Mouse (Mus musculus): ENCODE data around the gene Ryk. TPM values are rescaled to one million over a fixed set of nuclear protein-coding genes. Genes with fewer than 3 reads are reported as not detected.

The Ryk gene
- polyA plus RNA-seq, 1 experiment = 42.7 TPM

- 79% methylated on average over 5 of the region's 5 CpGs for WGBS
- Histone ChIP-seq H3K4me3 (ENCODE audit: insufficient read depth, low read depth, low read length) (no peak overlapping the region), H3K27ac (ENCODE audit: insufficient read depth, low read depth, low read length) (no peak overlapping the region), H3K36me3 (ENCODE audit: control insufficient read depth, insufficient read depth, low read length) (no peaks in the 10 kb centered on the region), H3K4me1 (ENCODE audit: control insufficient read depth, insufficient read depth, low read length) (no peaks in the 10 kb centered on the region), H3K27me3 (replicated peaks; ENCODE audit: control insufficient read depth, insufficient read depth, low read length) (no peaks in the 10 kb centered on the region)
- no peak for TF ChIP-seq POLR2A (IDR thresholded peaks at IDR 0.05; ENCODE audit: low read depth, low read length)
- no peak for TF ChIP-seq CTCF (conservative IDR thresholded peaks at IDR 0.05; ENCODE audit: insufficient read depth, insufficient read length, low read depth, low read length)
- DNase-seq = no peak
Observed at GRCm38 (mm10) chr9:102811192-102811591, 23.5 kb upstream of the Ryk start.

- no peak overlapping the region for H3K4me3 ChIP-seq (ENCODE audit: insufficient read depth, low read depth, low read length)
- H3K36me3 ChIP-seq (ENCODE audit: control insufficient read depth, insufficient read depth, low read length) = no peaks in the 10 kb centered on the region
- H3K27me3 ChIP-seq (replicated peaks; ENCODE audit: control insufficient read depth, insufficient read depth, low read length) = no peaks in the 10 kb centered on the region
- TF ChIP-seq POLR2A (IDR thresholded peaks at IDR 0.05; ENCODE audit: low read depth, low read length) (no peak), CTCF (conservative IDR thresholded peaks at IDR 0.05; ENCODE audit: insufficient read depth, insufficient read length, low read depth, low read length) (no peak)
- no peak for DNase-seq
- H3K27ac ChIP-seq (ENCODE audit: insufficient read depth, low read depth, low read length) = no peak overlapping the region
- H3K4me1 ChIP-seq (ENCODE audit: control insufficient read depth, insufficient read depth, low read length) = no peaks in the 10 kb centered on the region
Observed at GRCm38 (mm10) chr9:102818228-102818627, 16.5 kb upstream of the Ryk start.

DNA sequence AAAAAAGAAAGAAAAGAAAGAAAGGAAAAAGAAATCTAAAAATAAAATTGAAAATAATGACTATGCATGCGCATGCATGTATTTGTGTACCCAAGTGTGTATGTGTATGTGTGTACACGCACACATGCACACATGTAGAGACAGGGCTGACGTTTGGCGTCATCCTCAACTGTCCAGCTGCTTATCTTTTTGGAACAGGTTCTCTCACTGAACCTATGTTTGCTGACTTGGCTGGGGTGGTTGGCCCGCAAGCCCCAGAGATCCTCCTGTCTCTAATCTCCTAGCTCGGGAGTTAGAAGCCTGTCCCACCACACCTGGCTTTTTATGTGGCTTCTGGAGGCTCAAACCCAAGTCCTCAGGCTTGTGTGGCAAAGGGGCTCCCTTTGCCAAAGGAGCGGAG, 6.1 kb upstream of the Ryk start:
- TF ChIP-seq POLR2A (IDR thresholded peaks at IDR 0.05; ENCODE audit: low read depth, low read length) = no peak
- TF ChIP-seq CTCF (conservative IDR thresholded peaks at IDR 0.05; ENCODE audit: insufficient read depth, insufficient read length, low read depth, low read length) = no peak
- Histone ChIP-seq H3K27ac (ENCODE audit: insufficient read depth, low read depth, low read length) (no peak overlapping the region), H3K27me3 (replicated peaks; ENCODE audit: control insufficient read depth, insufficient read depth, low read length) (no peaks in the 10 kb centered on the region), H3K36me3 (ENCODE audit: control insufficient read depth, insufficient read depth, low read length) (no peaks in the 10 kb centered on the region), H3K4me1 (ENCODE audit: control insufficient read depth, insufficient read depth, low read length) (no peaks in the 10 kb centered on the region), H3K4me3 (ENCODE audit: insufficient read depth, low read depth, low read length) (no peak overlapping the region)
- DNase-seq = no peak
- WGBS = 93% methylated on average over 7 of the region's 7 CpGs

GRCm38 (mm10) chr9:102831541-102831940, 3.2 kb upstream of the Ryk start:
- H3K4me3 ChIP-seq (ENCODE audit: insufficient read depth, low read depth, low read length) = no peak overlapping the region
- H3K27me3 ChIP-seq (replicated peaks; ENCODE audit: control insufficient read depth, insufficient read depth, low read length) = no peaks in the 10 kb centered on the region
- no peak for DNase-seq
- H3K36me3 ChIP-seq (ENCODE audit: control insufficient read depth, insufficient read depth, low read length) = no peaks in the 10 kb centered on the region
- peaks cover 2% of the 10 kb centered on the region; the same call in 1 of the 2 replicates for H3K4me1 ChIP-seq (ENCODE audit: control insufficient read depth, insufficient read depth, low read length)
- 96% methylated on average over 4 of the region's 4 CpGs for WGBS
- TF ChIP-seq POLR2A (IDR thresholded peaks at IDR 0.05; ENCODE audit: low read depth, low read length) (no peak), CTCF (conservative IDR thresholded peaks at IDR 0.05; ENCODE audit: insufficient read depth, insufficient read length, low read depth, low read length) (no peak)
- H3K27ac ChIP-seq (ENCODE audit: insufficient read depth, low read depth, low read length) = no peak overlapping the region

DNA sequence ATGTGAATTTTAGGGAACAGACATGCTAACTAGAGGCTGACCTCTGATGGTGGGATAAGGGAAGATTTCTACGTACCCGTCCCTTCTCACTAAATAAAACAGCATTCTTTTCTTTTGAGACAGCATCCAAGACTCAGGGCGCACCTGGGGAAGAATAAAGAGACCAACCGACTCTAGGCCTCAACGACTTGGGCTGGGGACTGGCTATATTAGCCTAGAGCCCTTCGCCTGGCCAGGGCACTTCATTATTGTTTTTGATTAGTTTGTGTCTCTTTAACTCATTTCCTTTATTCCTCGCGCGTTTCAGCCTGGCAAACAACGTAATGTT, 339 bp upstream of the Ryk start:
- H3K4me1 ChIP-seq (ENCODE audit: control insufficient read depth, insufficient read depth, low read length) = peaks cover 6% of the 10 kb centered on the region; the same call in 1 of the 2 replicates
- peak overlapping the region; percentile 85 for H3K4me3 ChIP-seq (ENCODE audit: insufficient read depth, low read depth, low read length)
- no peak for DNase-seq
- no peaks in the 10 kb centered on the region for H3K27me3 ChIP-seq (replicated peaks; ENCODE audit: control insufficient read depth, insufficient read depth, low read length)
- peak overlapping the region; percentile 81; the same call in 1 of the 2 replicates for H3K27ac ChIP-seq (ENCODE audit: insufficient read depth, low read depth, low read length)
- no peak for TF ChIP-seq POLR2A (IDR thresholded peaks at IDR 0.05; ENCODE audit: low read depth, low read length)
- TF ChIP-seq CTCF (conservative IDR thresholded peaks at IDR 0.05; ENCODE audit: insufficient read depth, insufficient read length, low read depth, low read length) = no peak
- 13% methylated on average over 10 of the region's 10 CpGs for WGBS
- H3K36me3 ChIP-seq (ENCODE audit: control insufficient read depth, insufficient read depth, low read length) = no peaks in the 10 kb centered on the region

DNA sequence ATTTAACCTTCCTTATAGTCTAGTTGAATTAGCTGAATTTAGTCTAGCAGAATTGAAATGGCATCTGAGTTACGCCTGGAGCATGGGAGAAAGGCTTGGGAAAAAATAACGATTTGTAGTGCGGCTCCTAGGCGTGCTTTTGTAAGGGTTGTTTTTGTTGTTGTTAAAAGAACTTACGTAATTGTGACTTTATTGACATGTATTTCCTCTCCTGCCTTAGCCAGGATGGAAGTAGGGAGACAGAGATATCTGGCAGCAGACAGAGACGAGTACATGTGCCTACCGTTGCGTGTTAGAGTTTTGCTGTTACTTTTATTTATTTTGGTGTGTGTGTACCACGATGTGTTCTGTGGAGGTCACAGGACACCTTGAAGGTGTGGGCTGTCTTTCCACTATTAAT, 1.6 kb downstream of the Ryk start:
- 40% methylated on average over 9 of the region's 9 CpGs for WGBS
- Histone ChIP-seq H3K4me3 (ENCODE audit: insufficient read depth, low read depth, low read length) (0 out of 2 replicates have a peak overlapping the region, but pooled peaks have one; percentile 85), H3K4me1 (ENCODE audit: control insufficient read depth, insufficient read depth, low read length) (peaks cover 22% of the 10 kb centered on the region), H3K36me3 (ENCODE audit: control insufficient read depth, insufficient read depth, low read length) (no peaks in the 10 kb centered on the region), H3K27me3 (replicated peaks; ENCODE audit: control insufficient read depth, insufficient read depth, low read length) (no peaks in the 10 kb centered on the region), H3K27ac (ENCODE audit: insufficient read depth, low read depth, low read length) (peak overlapping the region; percentile 30; the same call in 1 of the 2 replicates)
- DNase-seq = no peak
- TF ChIP-seq CTCF (conservative IDR thresholded peaks at IDR 0.05; ENCODE audit: insufficient read depth, insufficient read length, low read depth, low read length) (no peak), POLR2A (IDR thresholded peaks at IDR 0.05; ENCODE audit: low read depth, low read length) (no peak)

DNA sequence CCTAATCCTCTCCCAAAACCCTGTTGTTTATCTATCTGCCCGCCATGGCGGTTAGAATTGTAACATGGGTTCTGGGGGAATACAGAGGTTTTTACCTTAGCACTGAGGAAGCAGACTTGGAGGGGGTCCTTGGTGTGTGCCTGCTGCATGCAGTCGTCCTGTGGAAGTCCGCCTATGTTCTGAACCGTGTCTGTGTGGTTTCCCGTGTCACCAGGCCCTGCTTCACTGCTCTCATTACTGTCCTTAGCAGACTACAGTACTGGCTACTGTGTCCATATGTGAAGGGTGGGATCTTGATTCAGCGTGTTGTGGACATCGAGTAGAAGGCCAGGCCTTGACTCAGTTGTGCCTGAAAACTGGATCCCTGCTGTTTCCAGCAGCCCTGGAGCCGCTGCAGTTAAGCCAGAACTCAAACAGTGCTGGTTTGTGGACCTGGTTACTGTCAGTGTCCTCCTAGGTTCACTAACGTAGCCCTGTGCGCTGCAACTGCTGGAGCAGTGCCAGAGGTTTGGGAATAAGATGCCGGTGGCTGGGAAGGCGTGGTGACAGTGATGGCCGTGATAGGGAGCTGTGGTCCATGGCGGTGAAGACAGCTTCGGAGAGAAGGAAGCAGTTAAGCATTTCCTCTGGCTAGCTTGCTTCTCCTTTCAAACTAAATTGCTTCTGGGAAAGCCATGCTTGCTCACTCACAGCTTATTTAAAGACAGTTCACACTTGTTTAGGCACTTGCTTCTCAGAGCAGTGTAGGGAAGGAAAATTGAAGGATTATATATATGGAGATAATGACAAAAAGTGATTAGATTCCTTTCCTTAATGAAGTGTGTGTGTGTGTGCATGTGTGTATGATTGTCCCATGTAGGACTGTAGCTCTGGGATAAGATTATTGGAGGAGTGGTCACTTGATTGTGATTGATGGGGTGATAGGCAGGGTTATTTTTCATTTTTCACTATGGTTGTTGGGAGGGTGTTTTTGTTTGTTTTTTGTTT, 6.4 kb downstream of the Ryk start:
- Histone ChIP-seq H3K27ac (ENCODE audit: insufficient read depth, low read depth, low read length) (no peak overlapping the region), H3K4me1 (ENCODE audit: control insufficient read depth, insufficient read depth, low read length) (peaks cover 42% of the 10 kb centered on the region), H3K36me3 (ENCODE audit: control insufficient read depth, insufficient read depth, low read length) (no peaks in the 10 kb centered on the region), H3K4me3 (ENCODE audit: insufficient read depth, low read depth, low read length) (no peak overlapping the region), H3K27me3 (replicated peaks; ENCODE audit: control insufficient read depth, insufficient read depth, low read length) (no peaks in the 10 kb centered on the region)
- TF ChIP-seq POLR2A (IDR thresholded peaks at IDR 0.05; ENCODE audit: low read depth, low read length) = no peak
- no peak for TF ChIP-seq CTCF (conservative IDR thresholded peaks at IDR 0.05; ENCODE audit: insufficient read depth, insufficient read length, low read depth, low read length)
- WGBS = 30% methylated on average over 16 of the region's 16 CpGs
- peak; percentile 60 for DNase-seq
